ENCODE assay signal across 7 mouse cellular contexts in the genomic region with DNA sequence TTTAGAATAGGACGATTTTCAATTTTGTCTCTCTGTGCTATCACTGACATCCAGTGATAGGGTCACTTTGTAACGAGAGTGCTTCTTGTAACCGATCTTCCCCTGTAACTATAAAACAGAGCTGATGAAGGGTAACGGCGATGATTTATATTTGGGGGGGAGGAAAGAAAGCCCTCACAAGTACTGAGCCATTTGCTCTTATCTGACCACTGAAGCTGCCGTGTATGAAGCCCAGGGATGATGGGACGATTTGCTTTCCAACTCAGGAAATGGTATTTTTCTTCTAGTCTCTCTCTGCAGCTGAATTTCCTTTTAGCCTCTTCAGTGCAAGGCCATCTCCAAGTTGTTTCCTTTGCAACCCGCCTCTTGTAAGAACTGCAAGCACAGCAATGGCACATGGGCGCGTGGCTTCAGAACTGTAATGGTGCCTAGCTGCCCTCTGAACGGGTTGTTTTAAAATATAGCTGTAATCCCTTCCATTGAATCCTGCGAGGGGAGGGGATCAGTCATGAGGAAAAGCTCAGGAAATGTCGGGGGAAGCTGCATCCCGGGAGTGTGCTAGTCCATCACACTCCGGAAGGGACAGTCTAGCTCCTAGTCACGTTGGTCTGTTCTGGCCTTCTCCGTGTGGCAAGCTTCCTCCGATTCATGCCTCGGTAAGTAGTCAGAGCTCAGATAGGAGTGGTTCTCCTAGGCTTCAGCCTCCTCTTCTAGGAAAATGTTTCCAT.
DNase-seq lines count a peak whose midpoint lies in the region; ATAC-seq lines count a peak whose summit lies in the region.

No protein-coding gene starts in this region.

- H3K4me1 ChIP-seq in heart, embryonic 13.5 days: peaks cover 20% of the 10 kb centered on the region
- H3K4me1 ChIP-seq in limb, embryonic 10.5 days: peaks cover 21% of the 10 kb centered on the region
- peaks cover 7% of the 10 kb centered on the region; the same call in 1 of the 2 replicates for H3K4me1 ChIP-seq in midbrain, embryonic 15.5 days

- ATAC-seq in heart, embryonic 13.5 days (ENCODE audit: extremely low read depth, insufficient number of reproducible peaks, low FRiP score, low TSS enrichment): peak; percentile 42; the same call in 1 of the 2 replicates
- ATAC-seq in midbrain, embryonic 15.5 days (replicated peaks): peak; percentile 71

- DNase-seq in embryo, embryonic 9.5 days (ENCODE audit: extremely low spot score): peak; percentile 16
- DNase-seq in limb, embryonic 10.5 days (ENCODE audit: low spot score): peak; percentile 30
- no peak for DNase-seq in frontal cortex, postnatal 25 days (ENCODE audit: low spot score in 2 of 2)
- no peak for DNase-seq in layer of hippocampus, adult 9-10 months (ENCODE audit: low spot score)
- no peak for DNase-seq in frontal cortex, postnatal 10 days (ENCODE audit: low spot score in 2 of 2)

- peak overlapping the region; percentile 12; the same call in 1 of the 2 replicates for H3K4me3 ChIP-seq in heart, embryonic 13.5 days
- no peak overlapping the region for H3K4me3 ChIP-seq in limb, embryonic 10.5 days
- no peak overlapping the region for H3K4me3 ChIP-seq in midbrain, embryonic 15.5 days

- H3K27me3 ChIP-seq in heart, embryonic 13.5 days (replicated peaks): no peaks in the 10 kb centered on the region
- H3K27me3 ChIP-seq in limb, embryonic 10.5 days (ENCODE audit: low read depth, poor library complexity, severe bottlenecking): no peaks in the 10 kb centered on the region
- H3K27me3 ChIP-seq in midbrain, embryonic 15.5 days (replicated peaks): no peaks in the 10 kb centered on the region

- H3K36me3 ChIP-seq in heart, embryonic 13.5 days: no peaks in the 10 kb centered on the region
- H3K36me3 ChIP-seq in limb, embryonic 10.5 days: no peaks in the 10 kb centered on the region
- no peaks in the 10 kb centered on the region for H3K36me3 ChIP-seq in midbrain, embryonic 15.5 days (replicated peaks)

- peak overlapping the region; percentile 76 for H3K27ac ChIP-seq in heart, embryonic 13.5 days (replicated peaks)
- H3K27ac ChIP-seq in limb, embryonic 10.5 days: 0 out of 2 replicates have a peak overlapping the region, but pooled peaks have one; percentile 6
- H3K27ac ChIP-seq in midbrain, embryonic 15.5 days: peak overlapping the region; percentile 43; the same call in 1 of the 2 replicates

- H3K4me2 ChIP-seq in heart, embryonic 13.5 days: peak overlapping the region; percentile 48
- H3K4me2 ChIP-seq in midbrain, embryonic 15.5 days: peak overlapping the region; percentile 25

- no peaks in the 10 kb centered on the region for H3K9me3 ChIP-seq in heart, embryonic 13.5 days
- no peaks in the 10 kb centered on the region for H3K9me3 ChIP-seq in limb, embryonic 10.5 days (replicated peaks)
- no peaks in the 10 kb centered on the region for H3K9me3 ChIP-seq in midbrain, embryonic 15.5 days

- peak overlapping the region; percentile 40; the same call in 1 of the 2 replicates for H3K9ac ChIP-seq in heart, embryonic 13.5 days
- H3K9ac ChIP-seq in midbrain, embryonic 15.5 days: no peak overlapping the region

- WGBS in heart, embryonic 13.5 days: 51% methylated on average over 19 of the region's 19 CpGs
- WGBS in limb, embryonic 10.5 days: 67% methylated on average over 19 of the region's 19 CpGs
- WGBS in midbrain, embryonic 15.5 days: 46% methylated on average over 19 of the region's 19 CpGs

Comparison
In these comparisons a context has a peak if more than half of its experiments do, and no peak if none do; other contexts are left out.
1. DNase-seq: peak in embryo, embryonic 9.5 days (single experiment) and limb, embryonic 10.5 days (single experiment); none in frontal cortex, postnatal 25 days (0 of 2), layer of hippocampus, adult 9-10 months (single experiment) and frontal cortex, postnatal 10 days (0 of 2).
2. H3K27ac ChIP-seq: peak in every context shown above with its lines; median percentile 76 in heart, embryonic 13.5 days; 43 in midbrain, embryonic 15.5 days; 6 in limb, embryonic 10.5 days.